Mouse (Mus musculus) hindbrain, embryonic 15.5 days (tissue): ENCODE results near the gene Psmg3. TPM values are rescaled to one million over a fixed set of nuclear protein-coding genes. Genes with fewer than 3 reads are reported as not detected.

Experiments
- ATAC-seq: fragments of 200-750 bp; cut with Nextera tagmentation; 2 replicates; pipeline ENCODE4 v1.8.0; 2017; ENCODE audit warnings: low read depth, moderate number of reproducible peaks, moderate TSS enrichment; ENCODE audit not compliant: low FRiP score
- H3K27ac ChIP-seq: fragments of 300-500 bp; sonication (generic); replicated peaks from 2 replicates; pipeline ENCODE4 v1.5.1; 2015; ENCODE audit warnings: mild to moderate bottlenecking, inconsistent platforms
- H3K27me3 ChIP-seq: fragments of 300-500 bp; sonication (generic); 2 replicates; pipeline ENCODE4 v1.6.1; 2015; ENCODE audit warnings: control low read depth, inconsistent platforms
- H3K36me3 ChIP-seq: fragments of 300-500 bp; sonication (generic); 2 replicates; pipeline ENCODE4 v1.6.1; 2015; ENCODE audit warnings: control low read depth, inconsistent platforms
- H3K4me1 ChIP-seq: fragments of 300-500 bp; sonication (generic); replicated peaks from 2 replicates; pipeline ENCODE4 v1.6.1; 2015; ENCODE audit warnings: control low read depth, inconsistent platforms
- H3K4me2 ChIP-seq: fragments of 300-500 bp; sonication (generic); 2 replicates; pipeline ENCODE4 v1.6.1; 2015; ENCODE audit warnings: moderate library complexity, mild to moderate bottlenecking, inconsistent platforms
- H3K4me3 ChIP-seq: fragments of 300-500 bp; sonication (generic); 2 replicates; pipeline ENCODE4 v1.5.1; 2015; ENCODE audit warnings: mild to moderate bottlenecking, inconsistent platforms
- H3K9ac ChIP-seq: fragments of 300-500 bp; sonication (generic); 2 replicates; pipeline ENCODE4 v1.6.1; 2015; ENCODE audit warnings: inconsistent platforms
- H3K9me3 ChIP-seq: fragments of 300-500 bp; sonication (generic); 2 replicates; pipeline ENCODE4 v1.6.1; 2016; ENCODE audit warnings: control low read depth, inconsistent platforms
- WGBS: fragments of 180-500 bp; shearing (Covaris S2); methylation state at CpG from one replicate; pipeline ENCODE4 v1.1.7; 2015; 5-methylcytosine and 5-hydroxymethylcytosine counted together
- polyA plus RNA-seq: library from polyadenylated mRNA; unstranded; fragments of >200 nt; fragmentation: Nextera tagmentation; extraction: Ambion mirVana; gene quantifications from 2 replicates; pipeline ENCODE4 v1.2.1, GENCODE M21; 2015

Psmg3 gene
- polyA plus RNA-seq, 1 experiment from 2014 or later, result 67.4 TPM

- H3K27ac ChIP-seq, result no peak overlapping the region
- no peak for ATAC-seq
- no peaks in the 10 kb centered on the region for H3K9me3 ChIP-seq
- H3K36me3 ChIP-seq, result peaks cover 15% of the 10 kb centered on the region; the same call in 1 of the 2 replicates
- WGBS, result 90% methylated on average over 32 of the region's 33 CpGs
- no peak overlapping the region for H3K9ac ChIP-seq
- H3K4me2 ChIP-seq, result no peak overlapping the region
- H3K4me3 ChIP-seq, result no peak overlapping the region
- H3K27me3 ChIP-seq, result no peaks in the 10 kb centered on the region
- H3K4me1 ChIP-seq, result peaks cover 48% of the 10 kb centered on the region
Observed at GRCm38 (mm10) chr5:139799801-139800590, 26.7 kb downstream of the Psmg3 start.

- Histone ChIP-seq H3K36me3 (peaks cover 15% of the 10 kb centered on the region; the same call in 1 of the 2 replicates), H3K27ac (no peak overlapping the region), H3K4me2 (peak overlapping the region; percentile 59), H3K9me3 (no peaks in the 10 kb centered on the region), H3K4me3 (no peak overlapping the region), H3K4me1 (peaks cover 47% of the 10 kb centered on the region), H3K9ac (no peak overlapping the region), H3K27me3 (no peaks in the 10 kb centered on the region)
- whole genome bisulfite sequencing, result 88% methylated on average over 9 of the region's 9 CpGs
- no peak for ATAC-seq
Observed at GRCm38 (mm10) chr5:139799041-139799440, 27.6 kb downstream of the Psmg3 start.

DNA sequence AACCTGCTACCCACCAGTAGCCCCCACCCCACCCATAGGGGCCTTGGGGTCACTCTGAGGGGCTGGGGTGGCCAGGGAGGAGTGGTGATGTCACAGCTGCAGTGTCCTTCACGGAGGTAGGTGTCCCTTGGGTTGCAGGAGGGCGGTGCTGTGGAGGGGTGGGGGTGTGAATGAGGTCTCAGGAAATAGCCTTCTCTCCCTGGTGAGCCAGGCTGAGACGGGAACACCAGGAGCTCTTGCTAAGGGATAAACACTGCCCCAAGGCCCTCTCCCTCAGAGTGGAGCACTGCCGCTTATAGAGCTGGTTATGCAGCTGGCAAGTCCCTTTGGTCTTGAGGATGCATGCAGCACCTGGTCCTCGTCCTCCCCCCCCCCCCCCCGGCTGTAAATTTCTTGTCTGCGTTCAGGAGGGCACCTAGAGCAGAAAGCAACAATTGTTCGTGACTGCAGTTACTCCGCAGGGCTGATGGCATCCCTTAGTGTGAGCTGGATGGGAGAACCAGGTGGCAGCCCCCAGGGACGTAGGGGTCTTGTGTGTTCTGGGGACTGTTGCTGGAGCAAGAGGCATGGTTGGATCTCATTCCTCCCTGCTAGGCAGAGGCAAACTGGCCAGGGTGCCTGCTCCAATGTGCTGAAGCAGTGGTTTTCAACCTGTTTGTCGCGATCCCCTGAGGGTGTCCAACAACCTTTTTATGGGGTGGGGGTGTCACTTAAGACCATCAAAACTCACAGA, 28.4 kb downstream of the Psmg3 start:
- peak; percentile 56 for ATAC-seq
- H3K27me3 ChIP-seq, result 0 out of 2 replicates have a peak, but pooled peaks cover 5% of the 10 kb centered on the region
- no peaks in the 10 kb centered on the region for H3K9me3 ChIP-seq
- H3K4me3 ChIP-seq, result peak overlapping the region; percentile 29
- 29% methylated on average over 12 of the region's 12 CpGs for WGBS
- peak overlapping the region; percentile 39 for H3K9ac ChIP-seq
- H3K27ac ChIP-seq, result peak overlapping the region; percentile 87
- H3K4me2 ChIP-seq, result peak overlapping the region; percentile 59
- peaks cover 45% of the 10 kb centered on the region for H3K4me1 ChIP-seq
- H3K36me3 ChIP-seq, result peaks cover 15% of the 10 kb centered on the region; the same call in 1 of the 2 replicates

DNA sequence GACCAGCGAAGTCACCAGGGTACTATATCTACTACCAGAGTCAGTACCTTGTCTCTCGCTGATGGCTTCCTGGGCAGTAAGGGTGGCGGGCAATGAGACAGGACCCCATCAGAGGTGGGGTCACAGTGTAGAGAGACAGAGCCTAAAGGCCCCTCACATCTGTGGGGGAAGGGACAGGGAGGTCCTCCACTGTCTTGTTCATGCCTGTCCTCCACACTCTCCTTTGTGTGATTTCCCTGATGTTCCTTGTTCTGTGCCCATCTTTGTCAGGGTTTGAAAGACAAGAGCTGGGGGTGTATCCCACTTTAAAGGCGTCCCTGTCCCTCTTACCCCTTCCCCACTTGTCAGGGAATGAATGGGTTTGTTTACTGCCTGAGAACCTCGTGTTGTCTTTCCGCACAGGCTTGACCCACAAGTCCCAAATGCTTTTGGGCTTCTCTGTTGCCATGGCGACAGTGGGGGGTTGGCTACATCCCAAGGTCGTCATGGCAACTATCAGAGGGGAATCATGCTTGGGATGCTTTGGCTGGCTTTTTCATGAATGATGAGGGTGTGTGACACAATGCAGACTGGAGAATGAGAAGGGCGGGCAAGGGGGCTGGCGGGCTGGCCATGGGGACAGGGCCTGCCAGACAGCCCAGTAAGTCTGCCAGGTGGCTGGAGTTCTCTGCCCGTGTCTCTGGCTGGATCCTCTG, 29.1 kb downstream of the Psmg3 start:
- peak overlapping the region; percentile 59 for H3K4me2 ChIP-seq
- H3K27ac ChIP-seq, result peak overlapping the region; percentile 87
- no peaks in the 10 kb centered on the region for H3K9me3 ChIP-seq
- ATAC-seq, result peak; percentile 88
- 0 out of 2 replicates have a peak, but pooled peaks cover 5% of the 10 kb centered on the region for H3K27me3 ChIP-seq
- 13% methylated on average over 11 of the region's 11 CpGs for WGBS
- H3K36me3 ChIP-seq, result peaks cover 15% of the 10 kb centered on the region; the same call in 1 of the 2 replicates
- H3K4me3 ChIP-seq, result peak overlapping the region; percentile 29
- peak overlapping the region; percentile 39 for H3K9ac ChIP-seq
- H3K4me1 ChIP-seq, result peaks cover 51% of the 10 kb centered on the region

GRCm38 (mm10) chr5:139796900-139797299, 29.8 kb downstream of the Psmg3 start:
- Histone ChIP-seq H3K36me3 (peaks cover 15% of the 10 kb centered on the region; the same call in 1 of the 2 replicates), H3K9me3 (no peaks in the 10 kb centered on the region), H3K27ac (peak overlapping the region; percentile 87), H3K9ac (no peak overlapping the region; the same call in 1 of the 2 replicates), H3K4me2 (peak overlapping the region; percentile 59), H3K4me1 (peaks cover 58% of the 10 kb centered on the region), H3K4me3 (no peak overlapping the region), H3K27me3 (0 out of 2 replicates have a peak, but pooled peaks cover 5% of the 10 kb centered on the region)
- WGBS, result 17% methylated on average over 13 of the region's 13 CpGs
- peak; percentile 17 for ATAC-seq

DNA sequence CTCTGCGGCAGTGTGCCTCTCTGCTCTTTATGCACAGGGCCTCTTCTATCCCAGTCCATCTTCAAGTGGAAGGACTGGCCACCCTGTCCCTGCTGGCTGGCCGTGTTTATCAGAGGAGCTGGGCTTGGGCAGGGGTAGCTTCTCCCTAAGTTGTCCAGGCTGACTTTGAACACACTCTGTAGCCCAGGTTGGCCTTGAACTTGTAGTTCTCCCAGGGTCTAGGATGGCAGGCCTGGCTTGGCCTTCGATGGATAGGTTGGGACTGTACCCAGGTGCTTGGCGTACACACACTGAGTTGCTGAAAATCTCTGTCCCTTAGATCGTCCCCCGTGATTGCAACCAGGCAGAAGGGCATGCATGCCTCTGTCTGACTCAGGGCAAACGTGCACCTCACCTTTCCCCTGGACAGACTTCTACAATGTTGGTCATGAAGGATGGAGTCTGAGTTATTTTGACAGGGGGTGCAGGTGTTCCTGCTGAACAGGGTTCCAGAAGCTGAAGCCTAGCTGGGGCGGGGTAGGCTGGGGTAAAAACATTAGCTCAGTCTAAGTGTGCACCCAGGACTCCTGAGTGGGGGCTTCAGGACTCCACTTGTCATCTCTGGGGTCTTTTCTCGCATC, 30.6 kb downstream of the Psmg3 start:
- peaks cover 62% of the 10 kb centered on the region for H3K4me1 ChIP-seq
- ATAC-seq, result no peak
- H3K4me3 ChIP-seq, result no peak overlapping the region
- no peak overlapping the region for H3K27ac ChIP-seq
- H3K36me3 ChIP-seq, result peaks cover 15% of the 10 kb centered on the region; the same call in 1 of the 2 replicates
- no peaks in the 10 kb centered on the region for H3K9me3 ChIP-seq
- no peak overlapping the region for H3K4me2 ChIP-seq
- H3K9ac ChIP-seq, result no peak overlapping the region
- WGBS, result 75% methylated on average over 9 of the region's 9 CpGs
- H3K27me3 ChIP-seq, result 0 out of 2 replicates have a peak, but pooled peaks cover 5% of the 10 kb centered on the region

- no peak overlapping the region for H3K4me3 ChIP-seq
- H3K27me3 ChIP-seq, result 0 out of 2 replicates have a peak, but pooled peaks cover 5% of the 10 kb centered on the region
- WGBS, result 61% methylated on average over 10 of the region's 10 CpGs
- H3K36me3 ChIP-seq, result 0 out of 2 replicates have a peak, but pooled peaks cover 5% of the 10 kb centered on the region
- H3K27ac ChIP-seq, result no peak overlapping the region
- ATAC-seq, result no peak
- H3K4me1 ChIP-seq, result peaks cover 62% of the 10 kb centered on the region
- H3K9me3 ChIP-seq, result no peaks in the 10 kb centered on the region
- no peak overlapping the region for H3K9ac ChIP-seq
- H3K4me2 ChIP-seq, result no peak overlapping the region
Observed at GRCm38 (mm10) chr5:139794938-139795337, 31.7 kb downstream of the Psmg3 start.

DNA sequence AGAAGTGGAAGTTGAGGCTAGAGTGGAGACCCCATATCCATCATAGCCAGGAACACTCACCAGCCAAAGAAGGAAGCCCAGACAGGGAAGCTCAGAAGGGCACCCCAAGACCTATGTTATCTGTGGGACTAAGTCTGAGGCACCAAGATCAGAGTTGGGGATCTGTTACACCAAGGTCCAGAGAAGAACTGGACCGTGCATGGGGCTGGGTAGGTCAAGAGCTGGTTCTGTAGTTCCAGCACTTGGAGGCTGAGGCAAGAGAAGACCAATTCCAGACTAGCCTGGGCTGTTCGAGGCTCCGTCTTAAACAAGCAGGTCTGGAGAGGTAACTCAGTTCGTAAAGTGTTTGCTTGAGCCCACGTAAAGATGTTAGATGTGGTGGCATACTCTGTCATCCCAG, 32.5 kb downstream of the Psmg3 start:
- no peak overlapping the region for H3K4me2 ChIP-seq
- no peak overlapping the region for H3K4me3 ChIP-seq
- no peak for ATAC-seq
- WGBS, result 95% methylated on average over 5 of the region's 5 CpGs
- peaks cover 56% of the 10 kb centered on the region for H3K4me1 ChIP-seq
- H3K9ac ChIP-seq, result no peak overlapping the region
- no peak overlapping the region for H3K27ac ChIP-seq
- no peaks in the 10 kb centered on the region for H3K36me3 ChIP-seq
- H3K9me3 ChIP-seq, result no peaks in the 10 kb centered on the region
- H3K27me3 ChIP-seq, result 0 out of 2 replicates have a peak, but pooled peaks cover 5% of the 10 kb centered on the region

GRCm38 (mm10) chr5:139793338-139794089, 33.2 kb downstream of the Psmg3 start:
- Histone ChIP-seq H3K36me3 (no peaks in the 10 kb centered on the region), H3K4me3 (no peak overlapping the region), H3K9ac (no peak overlapping the region), H3K4me1 (peaks cover 49% of the 10 kb centered on the region), H3K4me2 (no peak overlapping the region), H3K27ac (no peak overlapping the region), H3K9me3 (no peaks in the 10 kb centered on the region), H3K27me3 (0 out of 2 replicates have a peak, but pooled peaks cover 5% of the 10 kb centered on the region)
- no peak for ATAC-seq
- whole genome bisulfite sequencing, result 72% methylated on average over 11 of the region's 11 CpGs

GRCm38 (mm10) chr5:139792966-139793337, 33.7 kb downstream of the Psmg3 start:
- 74% methylated on average over 3 of the region's 3 CpGs for WGBS
- Histone ChIP-seq H3K4me3 (no peak overlapping the region), H3K4me2 (0 out of 2 replicates have a peak overlapping the region, but pooled peaks have one; percentile 95), H3K9ac (no peak overlapping the region), H3K4me1 (peaks cover 44% of the 10 kb centered on the region), H3K36me3 (no peaks in the 10 kb centered on the region), H3K27ac (no peak overlapping the region), H3K9me3 (no peaks in the 10 kb centered on the region), H3K27me3 (0 out of 2 replicates have a peak, but pooled peaks cover 5% of the 10 kb centered on the region)
- no peak for ATAC-seq
